Mouse (Mus musculus): ENCODE data around the gene Plekha1.

The Plekha1 gene

GRCm38 (mm10) chr7:130865613-130866591 is at the start of gene Plekha1:
Gene Plekha1, plus strand, starts transcription at chr7:130865756.
- peak; percentile 97 for DNase-seq (ENCODE audit: extremely low spot score)

GRCm38 (mm10) chr7:130816243-130816642 is 49.3 kb upstream of the Plekha1 start:
- DNase-seq (ENCODE audit: extremely low spot score), result no peak

GRCm38 (mm10) chr7:130818813-130819212 is 46.7 kb upstream of the Plekha1 start:
- no peak for DNase-seq (ENCODE audit: extremely low spot score)

- DNase-seq (ENCODE audit: extremely low spot score), result no peak
Measured at GRCm38 (mm10) chr7:130819624-130820023, 45.9 kb upstream of the Plekha1 start.

- DNase-seq (ENCODE audit: extremely low spot score), result no peak
Measured at GRCm38 (mm10) chr7:130823992-130824391, 41.6 kb upstream of the Plekha1 start.

- DNase-seq (ENCODE audit: extremely low spot score), result no peak
Measured at GRCm38 (mm10) chr7:130826343-130826742, 39.2 kb upstream of the Plekha1 start.

- DNase-seq (ENCODE audit: extremely low spot score), result peak; percentile 55
Measured at GRCm38 (mm10) chr7:130827431-130827830, 38.1 kb upstream of the Plekha1 start.

- no peak for DNase-seq (ENCODE audit: extremely low spot score)
Measured at GRCm38 (mm10) chr7:130827844-130828403, 37.6 kb upstream of the Plekha1 start.

- DNase-seq (ENCODE audit: extremely low spot score), result no peak
Measured at GRCm38 (mm10) chr7:130828475-130828874, 37.1 kb upstream of the Plekha1 start.

GRCm38 (mm10) chr7:130831586-130831985 is 34.0 kb upstream of the Plekha1 start:
- no peak for DNase-seq (ENCODE audit: extremely low spot score)

GRCm38 (mm10) chr7:130834299-130834698 is 31.3 kb upstream of the Plekha1 start:
- peak; percentile 100 for DNase-seq (ENCODE audit: extremely low spot score)

- DNase-seq (ENCODE audit: extremely low spot score), result peak; percentile 67
Measured at GRCm38 (mm10) chr7:130834958-130835861, 30.3 kb upstream of the Plekha1 start.

GRCm38 (mm10) chr7:130836066-130836465 is 29.5 kb upstream of the Plekha1 start:
- DNase-seq (ENCODE audit: extremely low spot score), result no peak

GRCm38 (mm10) chr7:130837941-130838657 is 27.5 kb upstream of the Plekha1 start:
- DNase-seq (ENCODE audit: extremely low spot score), result peak; percentile 72

- no peak for DNase-seq (ENCODE audit: extremely low spot score)
Measured at GRCm38 (mm10) chr7:130838658-130839025, 26.9 kb upstream of the Plekha1 start.

- no peak for DNase-seq (ENCODE audit: extremely low spot score)
Measured at GRCm38 (mm10) chr7:130839380-130840100, 26.0 kb upstream of the Plekha1 start.

- no peak for DNase-seq (ENCODE audit: extremely low spot score)
Measured at GRCm38 (mm10) chr7:130847164-130847718, 18.3 kb upstream of the Plekha1 start.

- DNase-seq (ENCODE audit: extremely low spot score), result no peak
Measured at GRCm38 (mm10) chr7:130854684-130855292, 10.8 kb upstream of the Plekha1 start.

- no peak for DNase-seq (ENCODE audit: extremely low spot score)
Measured at GRCm38 (mm10) chr7:130855681-130856080, 9.9 kb upstream of the Plekha1 start.

- no peak for DNase-seq (ENCODE audit: extremely low spot score)
Measured at GRCm38 (mm10) chr7:130857973-130858372, 7.6 kb upstream of the Plekha1 start.

All from embryo, embryonic 9.5 days (tissue).